Comparison of ENCODE assay signal across 21 mouse cellular contexts in the genomic region with DNA sequence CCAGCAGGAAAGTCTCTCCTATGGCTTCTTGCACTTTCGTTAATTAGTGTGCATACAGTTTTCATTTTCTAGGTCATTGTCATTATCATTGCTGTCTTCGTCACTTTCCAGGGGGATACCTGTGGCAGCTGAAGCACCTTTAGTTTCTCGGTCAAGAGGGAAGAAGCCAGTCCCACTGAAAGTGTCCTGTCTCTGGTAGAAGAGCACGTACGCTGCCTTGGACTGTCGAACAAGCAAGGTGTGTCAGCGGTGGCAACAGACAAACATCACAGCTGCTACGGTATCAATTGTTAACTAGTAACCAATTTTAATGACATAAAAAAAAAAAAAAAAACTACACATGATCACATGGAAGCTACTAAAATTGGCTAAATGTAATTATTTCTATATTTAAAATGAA. TPM values are rescaled to one million over a fixed set of nuclear protein-coding genes. Genes with fewer than 3 reads are reported as not detected.
A peak's percentile ranks its signal among the peaks of the same experiment; 100 is the strongest.
DNase-seq lines count a peak whose midpoint lies in the region; ATAC-seq lines count a peak whose summit lies in the region.
"Had no signal": no experiment of that assay in that cellular context is flagged by ENCODE, and none has a peak within 500 bp of the region (broad histone marks: within the 10 kb centered on the region; RNA-seq: fewer than 3 reads in every experiment).

No protein-coding gene starts in this region.

- H3K9me3 ChIP-seq in limb, embryonic 11.5 days (ENCODE audit: control insufficient read depth, low read length): no peaks in the 10 kb centered on the region
- H3K9me3 ChIP-seq in limb, embryonic 10.5 days (replicated peaks): no peaks in the 10 kb centered on the region
- no peaks in the 10 kb centered on the region for H3K9me3 ChIP-seq in midbrain, embryonic 11.5 days (ENCODE audit: control insufficient read depth, low read length)
- H3K9me3 ChIP-seq in midbrain, embryonic 10.5 days (replicated peaks): no peaks in the 10 kb centered on the region
- H3K9me3 ChIP-seq: G1E had no signal

- H3K4me3 ChIP-seq in limb, embryonic 11.5 days (ENCODE audit: low read depth, low read length): no peak overlapping the region
- H3K4me3 ChIP-seq in limb, embryonic 10.5 days: no peak overlapping the region
- no peak overlapping the region for H3K4me3 ChIP-seq in midbrain, embryonic 11.5 days (ENCODE audit: low read depth, low read length)
- H3K4me3 ChIP-seq in midbrain, embryonic 10.5 days: no peak overlapping the region

- peaks cover 8% of the 10 kb centered on the region; the same call in 1 of the 2 replicates for H3K36me3 ChIP-seq in limb, embryonic 11.5 days (ENCODE audit: control insufficient read depth, insufficient read depth, low read length)
- H3K36me3 ChIP-seq in limb, embryonic 10.5 days: peaks cover 67% of the 10 kb centered on the region
- peaks cover 8% of the 10 kb centered on the region; the same call in 1 of the 2 replicates for H3K36me3 ChIP-seq in midbrain, embryonic 11.5 days (ENCODE audit: control insufficient read depth, insufficient read depth, low read length)
- peaks cover 72% of the 10 kb centered on the region for H3K36me3 ChIP-seq in midbrain, embryonic 10.5 days

- H3K9ac ChIP-seq in limb, embryonic 11.5 days (ENCODE audit: low read length): no peak overlapping the region
- H3K9ac ChIP-seq in midbrain, embryonic 11.5 days (ENCODE audit: low read length): no peak overlapping the region

- no peak overlapping the region for H3K4me2 ChIP-seq in limb, embryonic 11.5 days (ENCODE audit: low read depth, severe bottlenecking)
- H3K4me2 ChIP-seq in midbrain, embryonic 11.5 days: no peak overlapping the region

- H3K27ac ChIP-seq in limb, embryonic 11.5 days (replicated peaks; ENCODE audit: low read depth, low read length): no peak overlapping the region
- no peak overlapping the region for H3K27ac ChIP-seq in limb, embryonic 10.5 days
- H3K27ac ChIP-seq in midbrain, embryonic 11.5 days (ENCODE audit: low read depth, low read length): no peak overlapping the region
- no peak overlapping the region for H3K27ac ChIP-seq in midbrain, embryonic 10.5 days (replicated peaks)

- no peaks in the 10 kb centered on the region for H3K27me3 ChIP-seq in limb, embryonic 11.5 days (ENCODE audit: control insufficient read depth, insufficient read depth, low read length)
- H3K27me3 ChIP-seq in limb, embryonic 10.5 days (ENCODE audit: low read depth, poor library complexity, severe bottlenecking): no peaks in the 10 kb centered on the region
- H3K27me3 ChIP-seq in midbrain, embryonic 11.5 days (ENCODE audit: control insufficient read depth, insufficient read depth, low read length): no peaks in the 10 kb centered on the region
- no peaks in the 10 kb centered on the region for H3K27me3 ChIP-seq in midbrain, embryonic 10.5 days (ENCODE audit: low read depth, poor library complexity, severe bottlenecking)
- H3K27me3 ChIP-seq: CH12.LX, Patski had no signal

- WGBS in limb, embryonic 11.5 days: 95% methylated on average over 8 of the region's 8 CpGs
- 96% methylated on average over 8 of the region's 8 CpGs for WGBS in limb, embryonic 10.5 days
- WGBS in midbrain, embryonic 11.5 days: 95% methylated on average over 8 of the region's 8 CpGs
- WGBS in midbrain, embryonic 10.5 days: 96% methylated on average over 8 of the region's 8 CpGs

- H3K4me1 ChIP-seq in limb, embryonic 11.5 days (ENCODE audit: control insufficient read depth, insufficient read depth, low read length): no peaks in the 10 kb centered on the region
- no peaks in the 10 kb centered on the region for H3K4me1 ChIP-seq in limb, embryonic 10.5 days
- no peaks in the 10 kb centered on the region for H3K4me1 ChIP-seq in midbrain, embryonic 11.5 days (ENCODE audit: control insufficient read depth, insufficient read depth, low read length)
- no peaks in the 10 kb centered on the region for H3K4me1 ChIP-seq in midbrain, embryonic 10.5 days

- ATAC-seq in limb, embryonic 11.5 days (ENCODE audit: insufficient number of reproducible peaks, low FRiP score, low TSS enrichment, low read depth): no peak
- no peak for ATAC-seq in midbrain, embryonic 11.5 days (ENCODE audit: low FRiP score)
- ATAC-seq: activated CD4-positive, CD25-positive, alpha-beta regulatory T cell, adult 4 months; CD4-positive, CD25-positive, alpha-beta regulatory T cell, adult 4 months; Patski had no signal

- peak; percentile 81 for DNase-seq in heart, adult 11 months
- DNase-seq in heart, adult 8-10 months (ENCODE audit: low spot score): no peak
- DNase-seq in limb, embryonic 11.5 days (ENCODE audit: low spot score): peak; percentile 7
- DNase-seq in limb, embryonic 10.5 days (ENCODE audit: low spot score): no peak
- DNase-seq in midbrain, embryonic 11.5 days (ENCODE audit: low spot score, missing footprints): peak; percentile 66
- no peak for DNase-seq in midbrain, embryonic 10.5 days (ENCODE audit: low spot score)
- DNase-seq: adrenal gland, adult 2 months; adrenal gland, adult 8-10 months; adrenal gland, postnatal 10 days; adrenal gland, postnatal 14 days; adrenal gland, postnatal 25 days; adrenal gland, postnatal 36 days; B cell, adult 2 months; cerebellum, adult 11 months; cerebellum, adult 11-12 months; cerebellum, adult 18-20 months had no signal

RNA-seq across cellular contexts. Expression of a gene that starts 37.2 kb away (rescaled TPM):
- 10 to 100 TPM; 36.2 to 47.2 (median 40.1) TPM for total RNA-seq in heart, adult 8-10 months (2022)
- polyA plus RNA-seq in limb, embryonic 11.5 days (2014; fragmentation: Nextera tagmentation; extraction: Ambion mirVana): 27.4 and 28.5 TPM in 2 replicates
- 20.6 and 21.9 TPM in 2 replicates for polyA plus RNA-seq in limb, embryonic 10.5 days (2016; fragmentation: Nextera tagmentation; extraction: Ambion mirVana)
- 24.9 and 25.7 TPM in 2 replicates for polyA plus RNA-seq in midbrain, embryonic 11.5 days (2014; fragmentation: Nextera tagmentation; extraction: Ambion mirVana)
- 18.9 and 19.7 TPM in 2 replicates for polyA plus RNA-seq in midbrain, embryonic 10.5 days (2016; fragmentation: Nextera tagmentation; extraction: Ambion mirVana)

Comparison
In these comparisons a context has a peak if more than half of its experiments do, and no peak if none do; other contexts are left out.
1. DNase-seq: peak in heart, adult 11 months (single experiment), limb, embryonic 11.5 days (single experiment) and midbrain, embryonic 11.5 days (single experiment); none in heart, adult 8-10 months (single experiment), limb, embryonic 10.5 days (single experiment) and midbrain, embryonic 10.5 days (single experiment).